Mouse (Mus musculus) urinary bladder, postnatal 36 days (tissue): ENCODE measurements around the gene Mef2b.
"Not testable (repeated sequence)": the region's sequence is repeated elsewhere in the genome, so short reads cannot be mapped to it uniquely, and the experiment has no call there.

Experiments
- DNase-seq, 2 experiments: peaks; one replicate each; pipeline ENCODE4 v3.0.0; 2022; ENCODE audit warnings: low spot score in 2 of 2, mixed read lengths in 1 of 2

The Mef2b gene

DNA sequence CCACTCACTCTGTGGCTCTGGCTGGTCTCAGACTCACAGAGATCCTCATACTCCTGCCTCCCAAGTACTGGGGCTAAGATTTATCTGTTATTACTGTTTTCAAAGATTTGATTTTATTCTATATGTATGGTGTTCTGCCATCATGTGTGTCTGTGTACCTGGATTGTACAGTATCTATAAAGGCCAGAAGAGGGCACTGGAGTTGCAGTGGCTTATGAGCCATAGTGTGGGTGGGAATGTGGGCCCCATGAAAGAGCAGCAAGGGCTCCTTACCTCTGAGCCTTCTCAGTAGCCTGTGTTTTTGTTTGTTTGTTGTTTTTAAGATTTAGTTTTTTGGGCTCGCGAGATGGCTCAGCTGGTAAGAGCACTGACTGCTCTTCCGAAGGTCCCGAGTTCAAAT lies 39.6 kb downstream of the Mef2b start:
- no peak for DNase-seq

DNA sequence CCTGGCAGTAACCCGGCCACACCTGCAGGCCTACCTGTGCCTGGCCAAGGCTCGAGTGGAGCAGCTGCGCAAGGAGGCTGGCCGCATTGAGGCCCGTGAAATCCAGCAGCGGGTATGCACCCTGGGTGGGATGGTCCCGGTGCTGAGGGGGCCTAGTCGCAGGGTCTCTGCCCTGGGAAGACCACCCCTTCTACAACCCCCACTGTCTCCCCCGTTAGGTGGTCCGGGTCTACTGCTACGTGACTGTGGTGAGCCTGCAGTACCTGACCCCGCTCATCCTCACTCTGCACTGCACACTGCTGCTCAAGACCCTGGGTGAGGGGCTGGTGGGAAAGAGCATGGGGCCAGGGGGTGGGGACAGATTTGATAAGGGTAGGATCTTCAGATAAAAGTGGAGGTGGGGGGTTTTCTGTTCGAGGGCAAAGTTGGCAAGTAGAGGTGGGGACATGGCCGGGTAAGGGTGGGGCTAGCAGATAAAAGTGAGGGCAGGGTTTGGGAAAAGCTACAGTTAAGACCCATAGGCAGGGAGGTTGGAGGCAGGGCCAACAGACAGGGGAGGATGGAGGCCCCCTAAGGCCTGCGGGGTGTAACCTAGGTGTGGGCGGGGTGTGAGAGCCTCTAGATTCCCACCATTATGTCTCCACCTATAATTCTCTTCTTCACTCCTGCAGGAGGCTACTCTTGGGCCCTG lies 41.8 kb downstream of the Mef2b start:
- DNase-seq, result no peak

GRCm38 (mm10) chr8:70181903-70182252 lies 42.4 kb downstream of the Mef2b start:
- no peak for DNase-seq

DNA sequence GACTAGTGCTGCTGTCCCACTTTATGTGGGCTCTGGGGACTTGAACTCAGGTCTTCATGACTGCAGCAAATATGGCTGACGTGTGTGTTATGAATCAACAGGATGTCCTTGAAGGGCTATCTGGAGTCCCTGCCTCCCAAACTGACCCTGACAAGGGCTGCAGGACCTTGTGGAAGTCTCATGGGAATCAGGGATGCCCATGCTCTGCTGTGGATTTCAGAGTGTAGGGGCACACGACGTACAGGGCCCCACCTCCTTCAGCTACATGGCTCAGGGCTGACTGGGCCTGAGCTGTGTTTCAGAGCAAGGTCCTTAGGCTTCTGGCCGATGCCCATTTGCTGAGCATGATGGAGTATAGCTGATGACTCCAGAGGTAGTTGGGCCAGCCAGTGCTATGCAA lies 43.7 kb downstream of the Mef2b start:
- no peak for DNase-seq

GRCm38 (mm10) chr8:70188707-70189106 lies 49.2 kb downstream of the Mef2b start:
- no peak for DNase-seq

DNA sequence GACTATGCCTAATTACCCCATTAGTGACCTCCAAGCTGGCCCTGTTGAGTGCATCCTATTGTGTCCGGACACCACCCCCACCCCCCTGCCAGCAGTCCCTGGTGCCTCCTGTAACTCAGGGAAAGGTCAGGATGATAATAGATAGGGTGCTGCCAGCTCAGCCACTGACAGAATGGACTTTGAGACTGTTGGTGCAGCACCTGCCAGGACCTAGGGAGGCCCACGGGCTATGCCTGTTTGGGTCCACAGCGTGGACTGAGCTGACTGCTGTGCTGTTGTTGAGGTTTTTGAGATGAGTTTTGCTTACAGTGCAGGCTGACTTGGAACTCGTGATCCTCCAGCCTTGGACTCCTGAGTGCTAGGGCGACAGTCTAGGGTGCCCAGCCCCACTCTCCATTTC lies 53.7 kb downstream of the Mef2b start:
- no peak for DNase-seq

- no peak for DNase-seq
Observed at GRCm38 (mm10) chr8:70194191-70194590, 54.7 kb downstream of the Mef2b start.

DNA sequence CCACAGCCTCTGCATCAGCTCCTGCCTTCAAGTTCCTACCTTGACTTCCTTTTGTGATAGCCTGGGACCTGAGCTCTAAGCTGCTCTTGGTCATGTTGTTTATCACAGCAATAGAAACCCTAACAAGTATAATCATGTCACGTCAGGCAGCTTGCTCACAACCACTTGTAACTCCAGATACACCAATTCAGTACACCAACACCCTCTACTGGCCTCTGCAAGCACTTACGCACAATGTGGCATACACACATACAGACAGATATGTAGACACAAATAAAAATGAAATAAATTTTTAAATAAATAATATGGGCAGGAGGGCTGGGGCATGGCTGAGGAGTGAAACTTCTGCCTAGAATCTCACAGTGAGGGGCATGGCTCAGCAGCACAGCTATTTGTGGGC lies 56.3 kb downstream of the Mef2b start:
- DNase-seq, result no peak

DNA sequence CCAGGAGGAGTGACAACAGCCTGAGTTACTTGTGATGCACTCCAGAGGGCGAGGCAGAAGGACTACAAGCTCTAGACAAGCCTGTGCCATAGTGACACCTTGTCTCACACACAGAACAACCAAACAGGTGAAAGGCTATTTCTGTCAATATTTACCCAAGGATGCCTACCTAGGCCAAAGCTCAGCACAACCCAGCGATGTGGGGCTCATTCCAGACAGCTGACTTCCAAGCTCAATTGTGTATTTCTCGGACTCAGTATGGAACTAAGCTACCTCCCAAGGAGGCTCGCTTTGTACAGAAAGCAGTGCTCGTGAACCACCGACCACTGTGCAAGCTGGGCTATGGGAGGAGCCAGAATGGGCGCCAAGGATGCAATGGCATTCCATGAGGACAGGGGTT lies 58.1 kb downstream of the Mef2b start:
- DNase-seq, result no peak

DNA sequence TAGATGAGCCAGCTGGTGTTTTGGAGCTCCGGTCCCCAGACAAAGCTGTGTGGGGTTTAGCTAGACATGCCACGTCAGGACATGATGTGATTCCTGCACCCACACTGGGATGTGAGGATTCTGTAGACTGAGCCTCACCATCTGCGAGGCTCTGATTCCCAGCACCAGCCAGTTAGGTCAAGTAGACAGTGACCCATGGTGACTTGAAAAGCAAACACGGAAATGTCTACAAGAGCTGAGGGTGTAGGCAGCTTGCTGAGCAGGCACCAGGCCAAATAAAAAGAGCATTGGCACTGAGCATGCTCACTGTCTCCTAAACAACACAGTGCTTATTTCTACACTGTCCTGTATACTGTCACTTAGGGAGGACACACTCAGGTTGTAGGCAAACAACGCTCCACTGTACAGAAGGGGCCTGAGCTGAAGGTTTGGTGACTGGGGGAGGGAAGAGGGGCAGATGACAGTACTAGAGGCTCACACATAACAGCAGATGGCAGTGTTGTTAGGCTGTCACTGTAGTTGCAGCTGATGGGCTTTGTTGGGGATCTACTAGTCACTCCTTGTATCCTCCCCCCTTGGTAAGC lies 60.7 kb downstream of the Mef2b start:
- DNase-seq, result peak; percentile 40 to 48

- DNase-seq, result no peak
Observed at GRCm38 (mm10) chr8:70201417-70201816, 61.9 kb downstream of the Mef2b start.

DNA sequence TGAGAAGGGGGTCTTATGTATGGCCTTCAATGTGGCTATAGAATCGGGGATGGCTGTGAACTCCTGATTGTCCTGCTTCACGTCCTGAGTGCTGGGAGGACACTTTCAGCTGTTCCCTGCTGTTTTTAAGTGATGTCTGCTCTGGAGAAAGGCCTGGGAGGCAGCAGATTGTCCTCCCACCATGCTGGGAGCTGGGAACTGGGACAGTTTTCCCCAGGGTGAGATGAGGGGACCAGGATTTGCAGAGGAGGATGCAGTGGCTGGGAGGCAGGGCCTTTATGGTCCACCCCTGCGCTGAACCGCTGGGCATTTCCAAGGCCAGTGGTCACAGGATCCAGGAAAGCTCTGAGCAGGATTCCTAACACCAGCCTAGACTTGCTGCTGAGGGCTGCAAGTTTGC lies 63.6 kb downstream of the Mef2b start:
- no peak for DNase-seq

DNA sequence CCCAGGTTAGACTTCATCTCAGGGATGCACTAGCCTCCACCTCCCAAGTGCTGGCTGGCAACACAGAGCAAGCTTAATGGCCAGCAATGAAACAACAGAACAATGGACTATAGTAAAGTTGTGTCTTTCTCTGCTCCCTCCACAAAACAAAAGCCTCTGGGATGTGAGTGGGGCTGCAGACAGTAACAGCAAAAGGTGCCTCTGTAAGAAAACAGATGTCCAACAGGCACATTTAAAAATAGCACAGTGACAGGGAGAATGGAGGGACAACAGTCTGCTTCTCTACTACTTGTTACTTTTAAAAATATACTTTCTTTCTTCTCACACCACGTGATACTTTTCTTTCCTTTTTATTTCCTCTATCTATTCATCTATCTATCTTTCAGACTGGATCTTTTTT lies 65.2 kb downstream of the Mef2b start:
- no peak for DNase-seq

DNA sequence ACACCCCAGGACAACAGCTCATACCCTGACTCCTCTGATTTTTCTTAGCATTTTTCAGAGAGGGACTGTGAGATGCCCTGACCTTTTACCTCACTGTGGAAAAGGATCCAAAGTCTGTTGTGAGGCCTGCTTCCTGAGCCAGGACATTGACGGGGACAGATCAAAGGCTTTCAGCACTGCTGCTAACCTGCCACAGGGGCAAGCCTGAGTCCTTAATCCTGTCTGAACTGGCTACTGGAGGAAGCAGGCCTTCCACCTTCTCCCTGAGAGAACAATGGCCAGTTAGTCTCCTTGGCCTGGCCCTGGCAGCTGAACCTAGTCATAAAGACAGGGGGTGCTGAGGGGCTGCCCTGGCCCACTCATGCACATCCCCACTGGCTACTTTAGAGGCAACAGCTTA lies 68.6 kb downstream of the Mef2b start:
- no peak for DNase-seq

DNA sequence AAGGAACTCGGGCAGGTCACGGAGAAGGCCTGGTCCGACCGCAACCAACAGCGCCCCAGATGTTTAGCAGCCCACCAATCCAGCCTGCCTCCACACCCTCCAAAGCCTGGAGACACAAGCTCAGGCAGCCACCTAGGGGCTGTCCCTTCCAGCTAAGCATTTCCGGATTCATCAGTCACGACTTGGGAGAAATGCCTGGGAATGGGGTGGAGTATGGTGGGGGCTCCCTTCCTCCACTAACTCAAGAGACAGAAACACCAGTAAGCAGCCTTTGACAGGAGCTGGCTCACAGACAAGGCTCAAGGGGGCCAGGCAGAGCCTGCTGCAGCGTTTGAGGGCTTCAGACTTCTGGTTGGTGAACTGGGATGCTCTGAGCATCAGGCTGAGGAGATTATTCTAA lies 71.0 kb downstream of the Mef2b start:
- no peak for DNase-seq

- no peak for DNase-seq
Observed at GRCm38 (mm10) chr8:70211275-70211674, 71.8 kb downstream of the Mef2b start.

DNA sequence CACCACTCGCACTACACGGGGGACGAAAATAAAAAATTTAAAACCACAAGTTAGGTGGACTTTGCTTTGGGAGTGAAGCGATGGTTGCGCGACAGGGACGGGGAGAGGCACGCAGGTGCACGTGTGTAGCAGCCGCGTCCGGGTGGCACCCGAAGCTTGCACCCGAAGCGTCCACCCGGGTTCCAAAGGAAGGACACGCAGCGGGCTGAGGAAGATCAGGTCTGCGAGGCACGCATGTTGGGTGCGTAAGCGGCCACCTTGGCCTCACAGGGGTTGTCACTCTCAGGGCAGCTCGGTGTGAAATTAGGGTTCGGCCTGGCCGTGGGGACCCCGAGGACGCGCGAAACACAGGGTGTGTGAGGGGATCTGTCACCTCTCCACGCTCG lies 72.2 kb downstream of the Mef2b start:
- DNase-seq, result no peak

GRCm38 (mm10) chr8:70212112-70213055 lies 72.9 kb downstream of the Mef2b start, which contains the start of gene Slc25a42:
Gene Slc25a42, minus strand, starts transcription at chr8:70212305.
- peak; percentile 98 for DNase-seq

- no peak for DNase-seq
Observed at GRCm38 (mm10) chr8:70214411-70214810, 74.9 kb downstream of the Mef2b start.

DNA sequence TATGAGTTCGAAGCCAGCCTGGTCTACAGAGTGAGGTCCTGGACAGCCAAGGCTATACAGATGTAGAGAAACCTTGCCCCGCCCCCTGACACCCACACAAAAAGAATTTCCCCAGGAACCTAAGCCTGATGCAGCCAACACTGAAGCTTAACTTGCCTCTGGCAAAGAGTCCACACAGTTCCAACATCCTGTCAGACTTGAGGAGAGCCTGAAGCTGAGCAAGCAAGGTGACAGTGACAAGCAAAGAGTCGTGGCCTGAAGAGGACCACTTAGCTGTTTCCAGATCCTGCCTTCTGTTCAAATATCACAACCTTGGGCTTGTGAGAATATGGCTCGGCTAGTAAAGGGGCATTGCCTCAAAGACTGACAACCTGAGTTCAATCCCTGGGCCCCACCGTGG lies 75.6 kb downstream of the Mef2b start:
- no peak for DNase-seq

DNA sequence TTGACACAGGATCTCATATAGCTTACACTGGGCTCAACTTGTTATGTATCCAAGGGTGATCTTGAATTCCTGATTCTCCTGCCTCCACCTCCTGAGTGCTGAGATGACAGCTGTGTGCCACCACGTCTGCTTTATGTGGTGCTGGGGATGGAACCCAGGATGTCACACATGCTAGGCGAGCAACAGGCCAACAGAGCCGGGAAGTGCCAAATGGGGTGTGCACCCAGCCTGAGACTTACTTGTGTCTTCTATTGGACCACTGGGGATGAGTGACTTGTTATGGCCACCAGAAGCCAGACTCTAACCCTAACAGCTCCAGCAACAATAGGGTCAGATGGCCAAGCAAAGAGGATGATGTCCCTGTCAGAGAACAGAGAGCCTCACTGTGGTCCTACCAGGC lies 76.7 kb downstream of the Mef2b start:
- DNase-seq, result not testable (repeated sequence)

DNA sequence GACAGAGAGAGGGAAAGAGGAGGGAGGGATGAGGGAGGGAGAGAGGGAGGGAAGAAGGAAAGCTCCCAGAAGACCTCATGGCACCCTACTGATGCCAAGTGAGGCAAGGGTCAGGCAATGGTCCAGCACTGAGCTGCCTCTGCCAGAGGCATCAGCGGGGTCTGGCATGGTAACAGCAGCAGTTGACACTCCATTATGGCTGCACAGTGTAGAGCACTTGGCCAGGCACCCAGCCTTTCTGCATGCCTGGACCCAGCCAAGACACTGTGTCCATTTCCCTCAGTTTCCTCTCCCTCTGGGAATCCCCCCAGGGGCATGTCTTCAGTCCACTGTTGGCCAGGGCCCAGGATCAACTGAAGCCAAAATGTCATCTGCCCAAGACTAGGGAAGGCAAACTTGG lies 77.1 kb downstream of the Mef2b start:
- peak in 1 of 2 experiments; percentile 74 for DNase-seq
